Mouse (Mus musculus) erythroblast, embryonic 14.5 days (primary cell): Measurements from ENCODE around the gene Hmmr.

Experiments
- GATA1 ChIP-seq: IDR thresholded peaks from 2 replicates; pipeline ENCODE4 v1.6.1; 2012; ENCODE audit warnings: low read length, inconsistent platforms, mixed read lengths
- TAL1 ChIP-seq: IDR thresholded peaks from 3 replicates; pipeline ENCODE4 v1.6.1; 2012; ENCODE audit warnings: low read length, inconsistent platforms, mixed read lengths

- TF ChIP-seq GATA1 (no peak), TAL1 (no peak)
These were observed 48.6 kb upstream of the Hmmr start for GRCm38 (mm10) chr11:40781857-40782256.
